8 mouse cellular contexts compared by ENCODE assay signal in genomic region chr7:139484206-139484955, GRCm38 (mm10).
DNase-seq lines count a peak whose midpoint lies in the region; ATAC-seq and TF ChIP-seq lines count a peak whose summit lies in the region.

No protein-coding gene starts in this region.

- H3K9me3 ChIP-seq in G1E (replicated peaks), result peaks cover 46% of the 10 kb centered on the region
- no peaks in the 10 kb centered on the region for H3K9me3 ChIP-seq in midbrain, embryonic 14.5 days (ENCODE audit: control insufficient read depth, low read length)

- DNase-seq in adrenal gland, adult 18-20 months (ENCODE audit: low spot score in 2 of 2), result peak; percentile 32 to 42
- no peak for DNase-seq in adrenal gland, adult 8-10 months
- peak; percentile 3 for DNase-seq in G1E (ENCODE audit: low spot score)
- peak; percentile 46 for DNase-seq in heart, postnatal 36 days
- DNase-seq in layer of hippocampus, postnatal 25 days (ENCODE audit: extremely low spot score in 1 of 2, low spot score in 1 of 2), result peak; percentile 32 to 57
- DNase-seq in midbrain, embryonic 14.5 days, result peak; percentile 86
- peak; percentile 48 for DNase-seq in telencephalon, adult 2 months (ENCODE audit: low read depth, low spot score)

- intact Hi-C loops in heart, postnatal 36 days (cut with DNase I), result loop anchor here (5.0 kb wide), 1 partner anchor 103 kb away; no protein-coding TSS in a partner anchor

- H3K9ac ChIP-seq in midbrain, embryonic 14.5 days (replicated peaks; ENCODE audit: low read length), result no peak overlapping the region

- no peaks in the 10 kb centered on the region for H3K4me1 ChIP-seq in G1E (ENCODE audit: insufficient read depth, low read depth, low read length)
- H3K4me1 ChIP-seq in midbrain, embryonic 14.5 days (ENCODE audit: control insufficient read depth, insufficient read depth, low read length), result no peaks in the 10 kb centered on the region

- H3K27me3 ChIP-seq in G1E (ENCODE audit: insufficient read depth, low read length), result no peaks in the 10 kb centered on the region
- peaks cover 9% of the 10 kb centered on the region; the same call in 1 of the 2 replicates for H3K27me3 ChIP-seq in midbrain, embryonic 14.5 days (ENCODE audit: control insufficient read depth, insufficient read depth, low read length)

- WGBS in midbrain, embryonic 14.5 days, result 57% methylated on average over 9 of the region's 9 CpGs

- no peak for ATAC-seq in G1E (ENCODE audit: extremely low read depth, insufficient number of reproducible peaks, low FRiP score, poor library complexity, severe bottlenecking)
- ATAC-seq in common myeloid progenitor, adult 5-6 weeks (replicated peaks; ENCODE audit: low read depth, poor library complexity, severe bottlenecking), result peak; percentile 85
- no peak for ATAC-seq in midbrain, embryonic 14.5 days (ENCODE audit: low FRiP score, low TSS enrichment)

- TF ChIP-seq CTCF in G1E (IDR thresholded peaks at IDR 0.05; ENCODE audit: low read depth, low read length), result no peak

- H3K27ac ChIP-seq in midbrain, embryonic 14.5 days (replicated peaks; ENCODE audit: low read depth, low read length), result no peak overlapping the region

- H3K4me2 ChIP-seq in midbrain, embryonic 14.5 days (ENCODE audit: low read length), result no peak overlapping the region

- H3K4me3 ChIP-seq in G1E (ENCODE audit: low read depth, low read length), result no peak overlapping the region
- H3K4me3 ChIP-seq in midbrain, embryonic 14.5 days (replicated peaks; ENCODE audit: low read depth, low read length), result no peak overlapping the region

- no peaks in the 10 kb centered on the region for H3K36me3 ChIP-seq in G1E (replicated peaks)
- H3K36me3 ChIP-seq in midbrain, embryonic 14.5 days (ENCODE audit: control insufficient read depth, insufficient read depth, low read length), result no peaks in the 10 kb centered on the region
